Mouse (Mus musculus) kidney, embryonic 16.5 days (tissue): Measurements from ENCODE around the gene CN725425. TPM values are rescaled to one million over a fixed set of nuclear protein-coding genes. Genes with fewer than 3 reads are reported as not detected.

Experiments used
- polyA plus RNA-seq: library from polyadenylated mRNA; unstranded; fragments of >200 nt; fragmentation: Nextera tagmentation; extraction: Ambion mirVana; gene quantifications from 2 replicates; pipeline ENCODE4 v1.2.1, GENCODE M21; 2015

The CN725425 gene
- polyA plus RNA-seq, 1 experiment from 2014 or later, result not detected

Other genes starting within 250 kb of the CN725425 start
- 9.8 and 11.1 TPM in 2 replicates for gene Kif21a, start 149.5 kb upstream of the CN725425 start, polyA plus RNA-seq
- gene Abcd2, start 7.7 kb upstream of the CN725425 start, polyA plus RNA-seq, result 4.1 TPM in 2 replicates